Mouse (Mus musculus) small intestine, adult 2 months (tissue): Measurements from ENCODE around the gene Pigb. TPM values are rescaled to one million over a fixed set of nuclear protein-coding genes. Genes with fewer than 3 reads are reported as not detected.

Experiments
- H3K27ac ChIP-seq: fragments of 200-500 bp; 2 replicates; pipeline ENCODE4 v1.5.1; 2012; ENCODE audit warnings: low read depth, low read length, control low read depth, inconsistent platforms; ENCODE audit not compliant: insufficient read depth
- H3K27me3 ChIP-seq: fragments of 200-500 bp; 2 replicates; pipeline ENCODE4 v1.6.1; 2012; ENCODE audit warnings: mild to moderate bottlenecking, moderate library complexity, low read length, inconsistent platforms; ENCODE audit not compliant: control insufficient read depth, insufficient read depth
- H3K36me3 ChIP-seq: fragments of 200-500 bp; 2 replicates; pipeline ENCODE4 v1.6.1; 2012; ENCODE audit warnings: mild to moderate bottlenecking, low read length, control low read depth, inconsistent platforms; ENCODE audit not compliant: control insufficient read depth, insufficient read depth
- H3K4me1 ChIP-seq: fragments of 200-500 bp; 2 replicates; pipeline ENCODE4 v1.6.1; 2012; ENCODE audit warnings: low read length, inconsistent platforms, mixed read lengths; ENCODE audit not compliant: control insufficient read depth, insufficient read depth, insufficient read length
- H3K4me3 ChIP-seq: fragments of 200-500 bp; 2 replicates; pipeline ENCODE4 v1.5.1; 2012; ENCODE audit warnings: low read depth, mild to moderate bottlenecking, control low read depth, inconsistent platforms, low read length, moderate library complexity
- CTCF ChIP-seq: fragments of 200-500 bp; IDR thresholded peaks from 2 replicates; pipeline ENCODE4 v1.5.1; 2012; ENCODE audit warnings: low read depth, mild to moderate bottlenecking, control low read depth, inconsistent platforms, low read length, moderate library complexity, mixed read lengths; ENCODE audit not compliant: insufficient replicate concordance, insufficient read length; ENCODE audit errors: extremely low read depth
- POLR2A ChIP-seq: fragments of 200-500 bp; IDR thresholded peaks from 2 replicates; pipeline ENCODE4 v1.6.1; 2012; ENCODE audit warnings: low read depth, mild to moderate bottlenecking, control low read depth, inconsistent platforms, low read length, moderate library complexity
- WGBS: fragments of 180-500 bp; shearing (Covaris S2); methylation state at CpG from one replicate; pipeline ENCODE4 v1.1.7; 2018; 5-methylcytosine and 5-hydroxymethylcytosine counted together
- polyA plus RNA-seq: library from polyadenylated mRNA; depleted of rRNA; stranded (reverse); fragments of >200 nt; gene quantifications from 2 replicates; pipeline ENCODE4 v1.2.3, GENCODE M21; 2012; rRNA removed

The Pigb gene
- polyA plus RNA-seq = 3.7 and 5.0 TPM in 2 replicates

GRCm38 (mm10) chr9:73040080-73040479 lies at the start of gene Pigb:
Gene Pigb, minus strand, starts transcription at chr9:73040378.
- TF ChIP-seq CTCF (no peak), POLR2A (no peak)
- peak within 1 kb of the TSS; percentile 22; the same call in 1 of the 2 replicates for H3K27ac ChIP-seq
- 21% methylated on average over 6 of the region's 6 CpGs for WGBS
- H3K27me3 ChIP-seq = no peaks in the 10 kb centered on the region
- H3K4me1 ChIP-seq = peaks cover 5% of the 10 kb centered on the region; the same call in 1 of the 2 replicates
- H3K4me3 ChIP-seq = peak within 1 kb of the TSS; percentile 88
- H3K36me3 ChIP-seq = no peaks in the 10 kb centered on the region

- H3K27ac ChIP-seq = no peak overlapping the region
- no peak for TF ChIP-seq CTCF
- no peak for TF ChIP-seq POLR2A
- H3K36me3 ChIP-seq = no peaks in the 10 kb centered on the region
- H3K4me3 ChIP-seq = no peak overlapping the region
- 23% methylated on average over 16 of the region's 16 CpGs for WGBS
- H3K27me3 ChIP-seq = no peaks in the 10 kb centered on the region
- H3K4me1 ChIP-seq = peaks cover 5% of the 10 kb centered on the region; the same call in 1 of the 2 replicates
Observed at GRCm38 (mm10) chr9:73089222-73089920, 49.2 kb upstream of the Pigb start.

DNA sequence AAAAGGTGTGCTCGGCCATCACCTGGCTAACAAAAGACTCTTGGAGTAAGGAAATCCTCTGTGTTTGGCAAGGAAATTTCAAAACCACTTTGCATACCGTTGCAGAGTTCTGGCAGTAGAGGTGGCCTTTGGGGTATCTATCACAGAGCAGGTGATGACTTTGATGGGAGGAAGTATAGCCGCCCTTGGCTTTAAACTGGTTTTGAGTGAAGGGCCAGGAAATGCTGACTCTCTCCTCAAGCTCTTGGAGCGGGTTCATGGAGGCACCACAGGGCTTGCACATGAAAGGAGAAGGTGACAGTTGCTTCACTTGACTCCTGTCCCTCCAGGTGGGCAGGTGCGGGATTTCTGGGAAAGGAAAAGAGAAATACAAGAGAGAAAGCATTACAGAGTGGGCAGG lies 47.4 kb upstream of the Pigb start:
- WGBS = 78% methylated on average over 5 of the region's 5 CpGs
- Histone ChIP-seq H3K36me3 (no peaks in the 10 kb centered on the region), H3K27ac (no peak overlapping the region), H3K4me1 (peaks cover 5% of the 10 kb centered on the region; the same call in 1 of the 2 replicates), H3K27me3 (no peaks in the 10 kb centered on the region), H3K4me3 (no peak overlapping the region)
- TF ChIP-seq CTCF (no peak), POLR2A (no peak)

DNA sequence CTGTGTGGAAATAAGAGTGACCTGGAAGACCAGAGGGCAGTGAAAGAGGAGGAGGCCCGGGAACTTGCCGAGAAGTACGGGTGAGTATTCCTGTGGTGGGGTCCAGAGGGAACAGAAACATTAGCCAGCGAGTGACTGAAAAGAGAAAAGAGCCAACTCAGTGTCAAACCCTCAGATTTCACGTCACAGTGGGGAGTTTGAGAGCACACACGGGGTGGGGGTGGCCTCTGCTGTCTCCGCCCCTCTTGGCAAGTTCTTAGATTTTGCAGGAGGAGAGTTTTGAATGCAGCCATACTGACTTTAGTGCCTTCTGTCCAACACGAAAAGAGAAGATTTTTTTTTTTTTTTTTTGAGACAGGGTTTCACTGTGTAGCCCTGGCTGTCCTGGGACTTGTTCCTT lies 46.9 kb upstream of the Pigb start:
- Histone ChIP-seq H3K4me3 (no peak overlapping the region), H3K27ac (no peak overlapping the region), H3K36me3 (no peaks in the 10 kb centered on the region), H3K27me3 (no peaks in the 10 kb centered on the region), H3K4me1 (peaks cover 5% of the 10 kb centered on the region; the same call in 1 of the 2 replicates)
- TF ChIP-seq CTCF (no peak), POLR2A (no peak)
- 66% methylated on average over 8 of the region's 8 CpGs for WGBS

DNA sequence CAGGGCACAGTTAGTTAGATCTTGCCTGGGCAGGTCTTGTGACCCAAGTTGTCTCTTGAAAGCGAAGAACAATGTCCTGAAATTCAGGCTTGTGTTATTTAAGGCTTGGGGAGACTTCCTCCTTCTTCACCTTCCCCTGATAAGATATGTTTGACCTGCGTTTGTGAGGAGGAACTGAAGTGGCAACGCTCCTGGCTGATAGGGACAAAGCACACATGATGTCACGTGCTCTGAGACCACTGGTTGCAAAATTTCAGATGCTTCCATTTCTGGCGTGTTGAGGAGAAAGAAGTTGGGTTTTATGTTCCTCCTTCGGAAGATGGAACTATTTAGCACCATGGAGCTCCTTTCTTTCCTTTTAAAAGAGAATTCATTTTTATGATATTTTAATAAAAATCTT lies 45.7 kb upstream of the Pigb start:
- no peaks in the 10 kb centered on the region for H3K36me3 ChIP-seq

DNA sequence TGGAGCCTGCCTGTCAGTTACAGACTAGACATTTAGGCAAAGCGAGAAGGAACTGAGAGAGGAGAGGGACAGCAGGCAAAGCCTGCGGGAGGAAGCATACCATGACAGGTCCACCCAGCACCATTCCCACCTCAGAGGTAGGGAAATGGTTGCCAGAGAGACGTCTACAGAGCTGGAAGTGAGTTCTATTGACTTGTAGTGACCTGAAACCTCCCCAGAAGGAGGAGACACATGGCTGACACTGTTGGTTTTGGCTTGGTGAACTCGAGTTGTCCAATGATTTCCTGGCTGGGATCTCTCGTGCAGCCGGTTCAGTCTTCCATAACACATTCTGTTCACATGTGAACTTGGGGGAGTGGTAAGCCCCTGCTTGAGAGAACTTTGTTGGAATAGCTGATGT lies 43.8 kb upstream of the Pigb start:
- Histone ChIP-seq H3K4me1 (no peaks in the 10 kb centered on the region), H3K27me3 (no peaks in the 10 kb centered on the region), H3K36me3 (no peaks in the 10 kb centered on the region), H3K4me3 (no peak overlapping the region), H3K27ac (no peak overlapping the region)
- 69% methylated on average over 6 of the region's 6 CpGs for WGBS
- TF ChIP-seq POLR2A = no peak
- TF ChIP-seq CTCF = no peak

More for the DNA sequence above, 45.7 kb upstream of the Pigb start:
- TF ChIP-seq POLR2A (no peak), CTCF (no peak)
- H3K4me3 ChIP-seq = no peak overlapping the region
- 35% methylated on average over 6 of the region's 6 CpGs for WGBS
- H3K4me1 ChIP-seq = peaks cover 5% of the 10 kb centered on the region; the same call in 1 of the 2 replicates
- no peaks in the 10 kb centered on the region for H3K27me3 ChIP-seq
- H3K27ac ChIP-seq = peak overlapping the region; percentile 4; the same call in 1 of the 2 replicates

DNA sequence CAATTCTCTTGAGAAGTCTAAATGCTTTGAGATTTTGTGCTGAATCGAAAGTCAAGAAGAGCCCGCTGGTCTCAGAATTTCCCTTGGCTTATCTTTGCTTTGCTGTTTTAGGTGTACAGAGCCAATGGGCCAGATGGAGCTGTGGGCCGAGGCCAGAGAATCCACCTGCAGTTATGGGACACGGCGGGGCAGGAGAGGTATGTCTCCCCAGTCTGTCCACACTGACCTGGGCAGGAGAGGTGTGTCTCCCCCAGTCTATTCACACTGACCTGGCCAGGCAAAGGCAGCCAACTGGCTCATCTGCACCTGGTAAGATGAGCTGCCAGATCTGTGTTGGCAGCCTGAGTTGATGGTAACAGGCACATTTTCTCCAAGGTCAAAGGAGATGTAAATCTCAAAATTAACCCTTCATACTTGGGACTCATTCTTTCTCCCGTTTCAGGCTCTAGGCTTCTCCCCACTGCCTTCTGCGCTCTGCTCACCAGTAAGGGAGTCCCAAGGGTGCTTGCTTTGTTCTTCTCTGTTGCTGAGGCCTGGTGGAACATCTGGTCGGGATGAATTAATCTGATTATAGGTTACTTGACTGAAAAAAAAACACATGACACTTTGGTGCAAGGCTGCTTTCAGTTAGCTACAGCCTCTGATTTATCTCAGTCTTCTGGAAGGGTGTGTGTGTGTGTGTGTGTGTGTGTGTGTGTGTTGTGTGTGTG lies 42.3 kb upstream of the Pigb start:
- Histone ChIP-seq H3K4me3 (no peak overlapping the region), H3K27ac (no peak overlapping the region), H3K27me3 (no peaks in the 10 kb centered on the region), H3K36me3 (no peaks in the 10 kb centered on the region), H3K4me1 (no peaks in the 10 kb centered on the region)
- TF ChIP-seq POLR2A (no peak), CTCF (no peak)
- 85% methylated on average over 8 of the region's 8 CpGs for WGBS
